Mouse (Mus musculus): Measurements from ENCODE around the gene Sebox.

Sebox gene

DNA sequence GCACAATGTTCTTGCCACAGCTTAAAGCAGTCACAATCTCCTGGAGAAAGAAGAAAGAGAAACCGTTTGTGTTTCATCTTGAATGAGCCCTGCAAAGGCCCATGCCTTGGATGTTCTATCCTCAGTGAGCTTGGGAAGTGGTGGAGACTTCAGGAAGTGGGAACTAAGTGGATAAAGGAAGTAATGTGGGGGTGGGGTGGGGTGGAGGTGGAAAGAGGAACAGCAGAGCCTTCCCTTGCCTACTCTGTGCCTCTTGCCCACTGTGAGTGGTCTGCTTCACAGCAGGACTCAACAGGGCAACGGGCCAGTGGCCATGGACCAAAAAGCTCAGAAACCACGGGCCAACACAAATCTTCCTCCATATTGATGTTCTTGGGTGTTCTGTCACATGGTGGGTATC is 28.0 kb upstream of the Sebox start:
- Histone ChIP-seq H3K36me3 (ENCODE audit: control insufficient read depth, insufficient read depth, low read length, poor library complexity, severe bottlenecking) (no peaks in the 10 kb centered on the region), H3K27me3 (ENCODE audit: control insufficient read depth, insufficient read depth, low read length, poor library complexity, severe bottlenecking) (no peaks in the 10 kb centered on the region)
- no peak for DNase-seq (ENCODE audit: low read depth, low spot score)

DNA sequence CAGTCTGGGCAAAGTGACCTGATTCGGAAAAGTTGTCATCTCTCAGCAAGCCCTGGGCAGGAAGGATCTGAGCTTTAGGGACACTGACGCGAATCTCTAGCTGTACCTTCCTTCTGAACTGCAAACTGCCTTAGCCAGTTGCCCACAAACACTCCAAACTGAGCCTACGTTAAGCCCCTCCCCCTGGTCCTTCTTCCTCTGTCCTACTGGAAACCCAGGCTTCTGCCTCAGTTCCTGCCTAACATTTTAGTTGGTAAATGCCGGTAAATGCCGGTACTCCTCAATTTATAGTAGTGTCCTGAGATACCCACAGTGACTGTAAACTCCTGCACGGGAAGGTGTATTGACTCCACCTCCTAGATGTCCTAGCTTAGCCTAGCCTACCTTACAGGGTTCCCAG is 19.6 kb upstream of the Sebox start:
- no peak for DNase-seq (ENCODE audit: low read depth, low spot score)
- Histone ChIP-seq H3K27me3 (ENCODE audit: control insufficient read depth, insufficient read depth, low read length, poor library complexity, severe bottlenecking) (no peaks in the 10 kb centered on the region), H3K36me3 (ENCODE audit: control insufficient read depth, insufficient read depth, low read length, poor library complexity, severe bottlenecking) (no peaks in the 10 kb centered on the region; the same call in 1 of the 2 replicates)

DNA sequence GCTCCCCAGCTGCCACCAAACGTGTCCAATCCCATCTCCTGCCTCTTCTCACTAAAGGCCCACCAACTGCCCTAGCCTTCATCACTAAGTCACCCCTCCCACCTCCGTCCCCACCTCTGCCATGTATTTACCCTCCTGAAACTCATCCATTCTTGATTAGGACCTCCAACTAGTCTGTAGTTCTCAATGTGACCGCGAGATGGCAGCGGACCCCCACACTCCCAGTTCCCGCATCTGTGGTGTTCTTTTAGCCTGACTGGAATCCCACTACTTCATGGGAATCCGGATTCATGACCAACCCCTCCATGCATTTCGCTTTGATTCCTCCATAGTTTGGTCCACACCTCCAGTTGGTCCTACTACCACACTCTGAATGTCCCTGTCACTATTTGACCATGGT is 15.1 kb upstream of the Sebox start:
- H3K27me3 ChIP-seq (ENCODE audit: control insufficient read depth, insufficient read depth, low read length, poor library complexity, severe bottlenecking): no peaks in the 10 kb centered on the region
- no peaks in the 10 kb centered on the region; the same call in 1 of the 2 replicates for H3K36me3 ChIP-seq (ENCODE audit: control insufficient read depth, insufficient read depth, low read length, poor library complexity, severe bottlenecking)
- DNase-seq (ENCODE audit: low read depth, low spot score): peak; percentile 70

DNA sequence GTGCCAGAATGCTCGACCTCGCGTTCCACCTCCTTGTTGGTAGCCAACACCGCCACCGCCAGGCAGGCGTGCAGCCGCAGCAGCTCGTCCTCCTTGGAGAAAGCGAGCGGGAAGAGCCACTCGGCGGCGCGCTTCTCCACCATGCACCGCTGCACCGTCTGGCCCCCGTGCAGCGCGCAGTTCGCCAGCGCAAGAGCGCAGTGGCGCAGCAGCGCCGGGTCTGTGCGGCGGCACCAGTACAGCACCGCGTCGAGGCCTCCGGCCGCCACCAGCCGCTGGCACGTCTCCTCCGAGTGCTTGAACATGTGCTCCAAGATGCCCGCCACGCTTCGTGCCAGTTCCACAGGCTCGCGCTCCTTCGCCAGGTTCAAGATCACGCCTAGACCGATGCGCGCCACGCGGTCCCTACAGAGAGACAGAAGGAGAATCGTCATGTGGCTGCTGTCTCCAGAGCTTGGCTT is 12.4 kb upstream of the Sebox start:
- no peak for DNase-seq (ENCODE audit: low read depth, low spot score)
- Histone ChIP-seq H3K27me3 (ENCODE audit: control insufficient read depth, insufficient read depth, low read length, poor library complexity, severe bottlenecking) (no peaks in the 10 kb centered on the region), H3K36me3 (ENCODE audit: control insufficient read depth, insufficient read depth, low read length, poor library complexity, severe bottlenecking) (no peaks in the 10 kb centered on the region)

DNA sequence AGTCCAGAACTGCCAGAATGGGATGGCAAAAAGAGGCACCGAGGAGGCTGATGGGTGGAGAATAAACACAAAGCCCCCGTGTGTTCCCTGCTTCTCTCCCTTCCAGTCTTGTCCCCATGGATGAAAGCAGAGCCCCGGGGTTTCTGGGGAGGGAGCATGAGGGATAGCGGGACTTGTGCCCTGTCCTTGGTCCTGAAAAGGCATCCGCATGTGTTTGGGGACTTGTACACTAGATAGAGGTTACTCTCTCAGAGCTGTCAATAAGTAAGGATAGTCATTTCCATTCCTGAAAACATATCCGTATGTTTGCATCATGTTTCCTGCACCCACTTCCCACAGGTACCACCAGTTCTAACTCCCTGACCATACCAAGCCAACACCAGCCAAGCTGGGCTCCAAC is 7.3 kb upstream of the Sebox start:
- peak; percentile 50 for DNase-seq (ENCODE audit: low read depth, low spot score)

DNA sequence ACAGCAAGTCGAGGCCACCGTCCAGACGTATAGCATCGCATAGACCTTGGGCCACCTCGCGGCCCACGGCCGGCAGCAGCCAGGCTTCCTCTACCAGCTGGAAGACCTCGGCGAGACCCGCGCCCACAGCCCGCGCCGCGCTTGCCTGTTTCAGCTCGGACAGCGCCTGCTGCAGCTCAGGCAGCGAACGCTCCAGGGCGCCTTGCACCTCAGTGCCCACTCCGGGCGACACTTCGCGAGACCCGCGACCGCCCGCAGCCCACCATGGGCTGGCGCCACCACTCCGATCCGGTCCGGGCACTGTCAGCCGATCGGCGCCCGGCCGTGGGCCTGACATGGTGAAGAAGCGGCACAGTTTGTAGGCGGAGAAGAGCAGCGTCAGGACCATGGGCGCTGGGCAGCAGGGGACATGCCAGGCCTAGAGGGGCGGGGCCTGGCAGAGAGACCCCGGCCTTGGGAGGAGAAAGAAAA is 6.1 kb upstream of the Sebox start:
- H3K36me3 ChIP-seq (ENCODE audit: control insufficient read depth, insufficient read depth, low read length, poor library complexity, severe bottlenecking): no peaks in the 10 kb centered on the region
- peak; percentile 30 for DNase-seq (ENCODE audit: low read depth, low spot score)
- H3K27me3 ChIP-seq (ENCODE audit: control insufficient read depth, insufficient read depth, low read length, poor library complexity, severe bottlenecking): no peaks in the 10 kb centered on the region

More for the DNA sequence above, 7.3 kb upstream of the Sebox start:
- Histone ChIP-seq H3K36me3 (ENCODE audit: control insufficient read depth, insufficient read depth, low read length, poor library complexity, severe bottlenecking) (no peaks in the 10 kb centered on the region), H3K27me3 (ENCODE audit: control insufficient read depth, insufficient read depth, low read length, poor library complexity, severe bottlenecking) (no peaks in the 10 kb centered on the region)

DNA sequence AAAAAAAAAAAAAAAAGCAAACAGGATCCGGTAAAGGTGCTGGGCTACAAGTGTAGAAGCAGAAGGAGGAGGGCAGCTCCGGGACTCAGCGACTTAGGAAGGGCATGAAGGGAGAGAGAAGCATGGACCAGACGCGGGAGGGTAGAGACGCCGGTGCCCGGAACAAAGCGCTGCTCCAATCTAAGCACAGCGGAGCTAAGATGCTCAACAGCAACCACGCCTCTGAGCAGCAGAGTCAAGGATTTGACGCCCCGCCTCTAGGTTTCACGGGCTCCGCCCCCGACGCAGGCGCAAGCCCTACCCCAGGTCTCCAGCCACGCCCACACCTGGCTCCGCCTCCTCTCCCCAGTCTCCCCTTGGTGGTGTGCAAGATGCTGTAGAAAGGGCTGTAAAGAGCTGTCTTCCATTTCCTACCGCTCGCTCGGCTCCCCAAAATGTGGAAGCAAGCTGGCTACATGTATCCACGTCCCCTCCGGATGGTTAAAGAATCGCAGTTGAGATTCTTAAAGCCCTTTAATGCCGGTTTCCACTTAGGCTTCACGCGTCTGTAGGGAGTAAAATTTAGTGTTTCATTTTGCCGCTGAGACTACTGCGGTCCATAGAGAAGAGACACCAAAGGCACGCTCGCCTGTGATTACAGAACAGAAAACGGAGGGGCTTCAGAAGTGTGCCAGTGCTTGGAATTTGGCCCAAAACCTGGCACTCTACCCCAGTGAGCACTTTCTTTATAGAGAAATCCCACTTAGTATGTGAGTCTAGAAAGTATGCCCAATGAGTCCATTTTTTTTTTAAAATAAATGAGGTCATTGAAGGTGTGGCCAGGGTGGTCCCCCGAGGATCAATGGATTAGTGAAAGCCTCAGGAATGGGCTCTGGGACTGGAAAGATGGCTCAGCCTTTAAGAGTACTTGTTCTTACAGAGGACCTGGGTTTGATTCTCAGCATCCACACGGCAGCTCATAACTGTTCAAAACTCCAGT is 5.4 kb upstream of the Sebox start, which contains the start of gene Sarm1:
TSS of gene Sarm1 (minus strand) at position 211 of the 979 bp plus-strand sequence.
- peak; percentile 97 for DNase-seq (ENCODE audit: low read depth, low spot score)
- no peaks in the 10 kb centered on the region for H3K27me3 ChIP-seq (ENCODE audit: control insufficient read depth, insufficient read depth, low read length, poor library complexity, severe bottlenecking)
- H3K36me3 ChIP-seq (ENCODE audit: control insufficient read depth, insufficient read depth, low read length, poor library complexity, severe bottlenecking): no peaks in the 10 kb centered on the region

DNA sequence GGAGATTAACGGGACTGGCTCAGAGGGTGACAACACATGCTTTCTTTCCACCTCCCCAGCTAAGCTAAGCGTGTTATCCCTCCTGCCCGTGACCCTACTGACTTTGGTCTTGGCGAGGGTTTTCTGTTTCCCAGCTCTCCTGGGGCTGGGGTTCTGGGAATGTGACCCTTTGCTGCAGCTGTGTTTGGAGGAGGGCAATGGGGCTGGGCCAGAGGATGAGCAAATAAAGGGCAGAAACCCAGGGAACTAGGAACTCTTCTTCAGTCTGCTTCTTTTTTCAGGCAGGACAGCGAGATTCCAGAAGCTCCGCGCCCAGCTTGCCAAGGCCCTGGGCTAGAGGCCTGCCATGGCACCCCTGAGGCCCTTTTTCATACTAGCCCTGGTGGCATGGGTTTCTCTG is 4.2 kb upstream of the Sebox start, which contains the start of gene Vtn:
TSS of gene Vtn (plus strand) at position 88 of the 400 bp plus-strand sequence.
- no peaks in the 10 kb centered on the region for H3K27me3 ChIP-seq (ENCODE audit: control insufficient read depth, insufficient read depth, low read length, poor library complexity, severe bottlenecking)
- no peaks in the 10 kb centered on the region for H3K36me3 ChIP-seq (ENCODE audit: control insufficient read depth, insufficient read depth, low read length, poor library complexity, severe bottlenecking)
- no peak for DNase-seq (ENCODE audit: low read depth, low spot score)

DNA sequence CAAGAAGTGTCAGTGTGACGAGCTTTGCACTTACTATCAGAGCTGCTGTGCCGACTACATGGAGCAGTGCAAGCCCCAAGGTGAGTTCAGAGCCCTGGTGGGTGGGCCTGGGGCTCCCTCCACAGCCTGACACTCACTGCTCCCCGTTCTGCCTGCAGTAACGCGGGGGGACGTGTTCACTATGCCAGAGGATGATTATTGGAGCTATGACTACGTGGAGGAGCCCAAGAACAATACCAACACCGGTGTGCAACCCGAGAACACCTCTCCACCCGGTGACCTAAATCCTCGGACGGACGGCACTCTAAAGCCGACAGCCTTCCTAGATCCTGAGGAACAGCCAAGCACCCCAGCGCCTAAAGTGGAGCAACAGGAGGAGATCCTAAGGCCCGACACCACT is 3.7 kb upstream of the Sebox start:
- Histone ChIP-seq H3K36me3 (ENCODE audit: control insufficient read depth, insufficient read depth, low read length, poor library complexity, severe bottlenecking) (no peaks in the 10 kb centered on the region), H3K27me3 (ENCODE audit: control insufficient read depth, insufficient read depth, low read length, poor library complexity, severe bottlenecking) (no peaks in the 10 kb centered on the region)
- no peak for DNase-seq (ENCODE audit: low read depth, low spot score)

DNA sequence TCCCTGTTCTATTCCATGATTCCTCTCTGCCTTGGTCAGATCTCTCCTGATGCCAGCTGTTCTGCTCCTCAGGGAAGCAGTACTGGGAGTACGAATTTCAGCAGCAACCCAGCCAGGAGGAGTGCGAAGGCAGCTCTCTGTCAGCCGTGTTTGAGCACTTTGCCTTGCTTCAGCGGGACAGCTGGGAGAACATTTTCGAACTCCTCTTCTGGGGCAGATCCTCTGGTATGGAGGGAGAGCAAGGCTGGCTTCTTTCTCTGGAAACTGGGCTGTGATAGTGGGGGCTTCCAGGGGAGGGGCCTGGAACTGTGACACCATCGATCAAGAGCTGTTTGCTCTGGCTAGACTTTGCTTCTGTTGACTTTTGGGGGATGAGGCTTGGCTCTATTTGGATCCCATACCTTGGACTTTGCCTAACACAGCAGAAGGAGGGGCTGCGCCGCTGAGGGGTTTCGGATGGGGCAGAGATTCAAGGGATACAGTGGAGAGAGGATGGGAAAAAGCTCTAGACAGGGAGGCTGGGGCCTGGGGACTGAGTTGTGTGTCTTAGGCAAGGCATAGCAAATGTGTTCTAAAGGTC is 2.5 kb upstream of the Sebox start:
- DNase-seq (ENCODE audit: low read depth, low spot score): no peak
- H3K27me3 ChIP-seq (ENCODE audit: control insufficient read depth, insufficient read depth, low read length, poor library complexity, severe bottlenecking): no peaks in the 10 kb centered on the region

DNA sequence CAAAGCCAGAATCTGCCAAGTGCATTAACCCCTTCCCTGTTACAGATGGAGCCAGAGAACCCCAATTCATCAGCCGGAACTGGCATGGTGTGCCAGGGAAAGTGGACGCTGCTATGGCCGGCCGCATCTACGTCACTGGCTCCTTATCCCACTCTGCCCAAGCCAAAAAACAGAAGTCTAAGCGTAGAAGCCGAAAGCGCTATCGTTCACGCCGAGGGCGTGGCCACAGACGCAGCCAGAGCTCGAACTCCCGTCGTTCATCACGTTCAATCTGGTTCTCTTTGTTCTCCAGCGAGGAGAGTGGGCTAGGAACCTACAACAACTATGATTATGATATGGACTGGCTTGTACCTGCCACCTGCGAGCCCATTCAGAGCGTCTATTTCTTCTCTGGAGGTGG is 1.7 kb upstream of the Sebox start:
- no peaks in the 10 kb centered on the region for H3K27me3 ChIP-seq (ENCODE audit: control insufficient read depth, insufficient read depth, low read length, poor library complexity, severe bottlenecking)
- DNase-seq (ENCODE audit: low read depth, low spot score): no peak
- no peaks in the 10 kb centered on the region; the same call in 1 of the 2 replicates for H3K36me3 ChIP-seq (ENCODE audit: control insufficient read depth, insufficient read depth, low read length, poor library complexity, severe bottlenecking)

More for the DNA sequence above, 2.5 kb upstream of the Sebox start:
- no peaks in the 10 kb centered on the region for H3K36me3 ChIP-seq (ENCODE audit: control insufficient read depth, insufficient read depth, low read length, poor library complexity, severe bottlenecking)

DNA sequence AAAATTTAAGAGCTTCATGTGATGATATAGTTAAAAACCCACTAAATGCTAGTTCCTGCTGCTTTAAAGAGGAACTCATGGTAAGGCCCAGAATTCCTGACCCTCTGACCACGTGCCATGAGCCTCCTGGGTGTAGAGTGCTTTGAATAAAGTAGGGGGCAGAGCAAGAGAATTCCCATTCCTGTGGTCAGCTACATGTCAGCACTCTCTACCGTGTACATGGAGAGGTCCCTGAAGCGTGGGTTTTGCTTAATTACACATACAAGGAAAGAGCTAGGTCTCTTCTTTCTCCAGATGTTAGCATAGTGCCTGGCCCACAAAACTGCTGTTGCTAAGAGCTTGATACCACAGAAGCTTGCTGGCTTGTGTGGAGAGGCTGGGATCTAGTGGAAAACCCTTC is 2.2 kb downstream of the Sebox start:
- peaks cover 7% of the 10 kb centered on the region for H3K36me3 ChIP-seq (ENCODE audit: control insufficient read depth, insufficient read depth, low read length, poor library complexity, severe bottlenecking)
- H3K27me3 ChIP-seq (ENCODE audit: control insufficient read depth, insufficient read depth, low read length, poor library complexity, severe bottlenecking): no peaks in the 10 kb centered on the region
- no peak for DNase-seq (ENCODE audit: low read depth, low spot score)

DNA sequence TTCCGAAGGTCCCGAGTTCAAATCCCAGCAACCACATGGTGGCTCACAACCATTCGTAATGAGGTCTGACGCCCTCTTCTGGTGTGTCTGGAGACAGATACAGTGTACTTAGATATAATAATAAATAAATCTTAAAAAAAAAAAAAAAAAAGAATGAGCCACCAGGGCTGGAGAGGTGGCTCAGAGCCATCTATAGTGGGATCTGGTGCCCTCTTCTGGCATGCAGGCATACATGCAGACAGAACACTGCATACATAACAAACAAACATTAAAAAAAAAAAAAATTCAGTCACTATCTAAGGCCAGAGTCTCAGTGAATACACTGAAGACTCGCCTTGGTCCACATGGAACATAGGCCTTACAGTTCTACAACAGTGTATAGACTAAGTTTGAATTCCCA is 5.9 kb downstream of the Sebox start:
- H3K27me3 ChIP-seq (ENCODE audit: control insufficient read depth, insufficient read depth, low read length, poor library complexity, severe bottlenecking): no peaks in the 10 kb centered on the region
- H3K36me3 ChIP-seq (ENCODE audit: control insufficient read depth, insufficient read depth, low read length, poor library complexity, severe bottlenecking): peaks cover 7% of the 10 kb centered on the region
- DNase-seq (ENCODE audit: low read depth, low spot score): peak; percentile 65

DNA sequence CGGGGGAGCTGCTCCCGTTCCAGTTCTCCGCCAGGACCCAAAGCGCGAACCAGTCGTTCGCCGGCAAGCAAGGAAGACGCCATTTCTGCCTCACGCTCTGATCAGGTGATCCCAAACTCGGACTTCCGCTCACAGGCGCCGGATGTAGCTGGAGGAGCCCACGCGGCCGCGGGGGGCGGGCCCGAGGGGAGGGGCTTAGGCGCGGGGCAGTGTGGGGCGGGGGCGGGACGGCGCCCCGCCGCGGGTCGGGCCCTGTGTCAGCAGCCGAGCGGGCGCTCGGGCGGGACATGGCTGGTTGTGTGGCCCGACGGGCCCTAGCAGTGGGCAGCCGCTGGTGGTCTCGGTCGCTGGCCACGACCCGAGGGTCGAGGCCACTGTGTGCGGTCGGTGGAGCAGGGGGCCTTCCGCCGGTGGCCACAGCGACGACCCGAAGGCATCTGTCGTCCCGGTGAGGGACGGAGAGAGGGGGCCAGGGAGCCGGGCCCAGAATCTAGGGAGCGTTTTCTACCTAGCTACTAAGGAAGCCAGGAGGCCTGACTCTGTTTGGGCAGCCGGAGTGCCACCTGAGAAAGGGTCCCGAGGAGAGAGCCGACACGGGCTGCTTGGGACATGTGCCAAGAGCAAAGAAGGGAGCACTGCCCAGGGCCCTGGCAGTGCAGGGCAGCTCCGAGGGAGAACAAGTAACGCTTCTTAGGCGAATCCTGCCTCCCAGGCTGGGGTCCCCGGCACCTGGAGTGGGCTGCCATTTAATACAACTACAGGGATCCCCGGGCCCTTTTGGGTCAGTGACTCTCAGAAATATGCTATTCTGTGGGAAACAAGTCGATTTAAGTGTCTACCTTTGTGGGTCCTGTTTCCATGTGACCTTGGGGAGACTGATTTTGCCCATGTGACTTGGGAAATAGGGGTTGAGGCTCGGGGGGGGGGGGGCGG is 9.0 kb downstream of the Sebox start, which contains the start of the genes Tmem199 and Poldip2:
TSS of gene Tmem199 (minus strand) at position 148 of the 933 bp plus-strand sequence.
TSS of gene Poldip2 (plus strand) at position 169 of the 933 bp plus-strand sequence.
- Histone ChIP-seq H3K36me3 (ENCODE audit: control insufficient read depth, insufficient read depth, low read length, poor library complexity, severe bottlenecking) (peaks cover 5% of the 10 kb centered on the region), H3K27me3 (ENCODE audit: control insufficient read depth, insufficient read depth, low read length, poor library complexity, severe bottlenecking) (no peaks in the 10 kb centered on the region)
- peak; percentile 95 for DNase-seq (ENCODE audit: low read depth, low spot score)
